Mouse (Mus musculus) CH12.LX (cell line): Measurements from ENCODE around the gene Dhx38. TPM values are rescaled to one million over a fixed set of nuclear protein-coding genes. Genes with fewer than 3 reads are reported as not detected.

Experiments
- DNase-seq: peaks from one replicate; pipeline ENCODE4 v3.0.0-alpha.2; 2013; ENCODE audit errors: extremely low read depth
- H3K27ac ChIP-seq: 2 replicates; pipeline ENCODE4 v1.5.1; 2012; ENCODE audit warnings: low read depth, mild to moderate bottlenecking, control low read depth, moderate library complexity; ENCODE audit not compliant: insufficient read depth
- H3K27me3 ChIP-seq: replicated peaks from 2 replicates; pipeline ENCODE3; 2012; ENCODE audit warnings: inconsistent platforms
- H3K36me3 ChIP-seq, 2 experiments: replicated peaks in 1 of 2; 2 replicates each; pipeline versions ENCODE3 to v1.6.1; 2012; ENCODE audit warnings: inconsistent platforms in 1 of 2, low read length in 1 of 2, mild to moderate bottlenecking in 1 of 2, mixed read lengths in 1 of 2, moderate library complexity in 1 of 2; ENCODE audit not compliant: control insufficient read depth in 1 of 2, insufficient read depth in 1 of 2
- H3K4me1 ChIP-seq, 2 experiments: 2 replicates each; pipeline ENCODE4 v1.6.1; 2012; ENCODE audit warnings: inconsistent platforms in 1 of 2, moderate library complexity in 1 of 2; ENCODE audit not compliant: insufficient read depth in 2 of 2, control insufficient read depth in 1 of 2
- H3K4me2 ChIP-seq: 2 replicates; pipeline ENCODE4 v1.6.1; 2012; ENCODE audit warnings: low read depth, mild to moderate bottlenecking, control low read depth; ENCODE audit not compliant: poor library complexity, insufficient read depth, severe bottlenecking
- H3K4me3 ChIP-seq, 3 experiments: fragments of 150-350 bp in 1 of 3; sonication (generic) in 1 of 3; replicated peaks in 1 of 3; 2 replicates each; pipeline versions ENCODE3 to v1.5.1; 2011 to 2012; ENCODE audit warnings: low read depth in 2 of 3, low read length in 2 of 3, mild to moderate bottlenecking in 2 of 3, moderate library complexity in 2 of 3, control low read depth in 1 of 3, improper control_type of control experiment in 1 of 3, inconsistent platforms in 1 of 3, mixed read lengths in 1 of 3; ENCODE audit not compliant: poor library complexity in 1 of 3
- H3K79me2 ChIP-seq: replicated peaks from 2 replicates; pipeline ENCODE4 v1.6.1; 2012; ENCODE audit warnings: mild to moderate bottlenecking, moderate library complexity; ENCODE audit not compliant: control insufficient read depth, poor library complexity, insufficient read depth, severe bottlenecking; ENCODE audit errors: extremely low read depth
- H3K9ac ChIP-seq: 2 replicates; pipeline ENCODE4 v1.6.1; 2012; ENCODE audit warnings: low read depth, mild to moderate bottlenecking, control low read depth, moderate library complexity; ENCODE audit not compliant: insufficient read depth
- H3K9me3 ChIP-seq: replicated peaks from 2 replicates; pipeline ENCODE3; 2012; ENCODE audit warnings: low read length, inconsistent platforms, mixed read lengths
- BHLHE40 ChIP-seq: IDR thresholded peaks from 2 replicates; pipeline ENCODE4 v1.6.1; 2011; ENCODE audit warnings: mild to moderate bottlenecking, low read depth, low read length, improper control_type of control experiment
- CHD2 ChIP-seq: IDR thresholded peaks from 2 replicates; pipeline ENCODE4 v1.6.1; 2011; ENCODE audit warnings: low read length, improper control_type of control experiment
- CTCF ChIP-seq, 2 experiments: IDR thresholded peaks in 1 of 2; conservative IDR thresholded peaks in 1 of 2; 2 replicates each; pipeline ENCODE4 v1.5.1; 2011 to 2012; ENCODE audit warnings: low read depth in 2 of 2, low read length in 2 of 2, improper control_type of control experiment in 1 of 2, inconsistent platforms in 1 of 2, mild to moderate bottlenecking in 1 of 2, moderate library complexity in 1 of 2
- E2F4 ChIP-seq: IDR thresholded peaks from 2 replicates; pipeline ENCODE4 v1.6.1; 2011; ENCODE audit warnings: low read depth, low read length, improper control_type of control experiment; ENCODE audit not compliant: insufficient replicate concordance
- ELF1 ChIP-seq: IDR thresholded peaks from 2 replicates; pipeline ENCODE4 v1.6.1; 2014; ENCODE audit warnings: low read depth, mild to moderate bottlenecking, inconsistent platforms, low read length, improper control_type of control experiment
- ETS1 ChIP-seq: conservative IDR thresholded peaks from 2 replicates; pipeline ENCODE4 v1.6.1; 2012; ENCODE audit warnings: low read depth, mild to moderate bottlenecking, inconsistent platforms, low read length, improper control_type of control experiment, moderate library complexity
- HCFC1 ChIP-seq: IDR thresholded peaks from 2 replicates; pipeline ENCODE4 v1.6.1; 2012; ENCODE audit warnings: low read depth, mild to moderate bottlenecking, inconsistent platforms, low read length, improper control_type of control experiment
- IRF4 ChIP-seq: IDR thresholded peaks from 2 replicates; pipeline ENCODE4 v1.6.1; 2014; ENCODE audit warnings: low read depth, mild to moderate bottlenecking, inconsistent platforms, low read length, improper control_type of control experiment
- JUND ChIP-seq: conservative IDR thresholded peaks from 2 replicates; pipeline ENCODE4 v1.6.1; 2011; ENCODE audit warnings: low read depth, low read length, improper control_type of control experiment
- KAT2A ChIP-seq: IDR thresholded peaks from 2 replicates; pipeline ENCODE4 v1.6.1; 2012; ENCODE audit warnings: low read length, improper control_type of control experiment, inconsistent platforms; ENCODE audit not compliant: insufficient replicate concordance
- MAFK ChIP-seq: IDR thresholded peaks from 2 replicates; pipeline ENCODE4 v1.6.1; 2011; ENCODE audit warnings: low read length, improper control_type of control experiment; ENCODE audit not compliant: insufficient replicate concordance
- MAX ChIP-seq: IDR thresholded peaks from 2 replicates; pipeline ENCODE4 v1.6.1; 2011; ENCODE audit warnings: low read length, improper control_type of control experiment
- MEF2A ChIP-seq: IDR thresholded peaks from 2 replicates; pipeline ENCODE4 v1.6.1; 2014; ENCODE audit warnings: low read depth, mild to moderate bottlenecking, inconsistent platforms, low read length, improper control_type of control experiment, borderline replicate concordance
- MXI1 ChIP-seq: IDR thresholded peaks from 2 replicates; pipeline ENCODE4 v1.6.1; 2011; ENCODE audit warnings: mild to moderate bottlenecking, low read depth, low read length, improper control_type of control experiment
- MYC ChIP-seq: IDR thresholded peaks from 2 replicates; pipeline ENCODE4 v1.6.1; 2011; ENCODE audit warnings: low read depth, mild to moderate bottlenecking, improper control_type of control experiment, low read length
- NRF1 ChIP-seq: IDR thresholded peaks from 2 replicates; pipeline ENCODE4 v1.6.1; 2014; ENCODE audit warnings: low read depth, mild to moderate bottlenecking, inconsistent platforms, low read length, improper control_type of control experiment, moderate library complexity
- PAX5 ChIP-seq: IDR thresholded peaks from 2 replicates; pipeline ENCODE4 v1.6.1; 2012; ENCODE audit warnings: low read length, inconsistent platforms, mixed read lengths
- POLR2A ChIP-seq: IDR thresholded peaks from 2 replicates; pipeline ENCODE4 v1.6.1; 2011; ENCODE audit warnings: low read depth, mild to moderate bottlenecking, improper control_type of control experiment, low read length
- POLR2AphosphoS2 ChIP-seq: IDR thresholded peaks from 2 replicates; pipeline ENCODE4 v1.6.1; 2011; ENCODE audit warnings: low read depth, low read length, improper control_type of control experiment
- RAD21 ChIP-seq: IDR thresholded peaks from 2 replicates; pipeline ENCODE4 v1.6.1; 2011; ENCODE audit warnings: low read depth, mild to moderate bottlenecking, low read length, improper control_type of control experiment, moderate library complexity
- RCOR1 ChIP-seq: conservative IDR thresholded peaks from 2 replicates; pipeline ENCODE4 v1.6.1; 2012; ENCODE audit warnings: low read depth, mild to moderate bottlenecking, inconsistent platforms, low read length, improper control_type of control experiment
- SIN3A ChIP-seq: IDR thresholded peaks from 2 replicates; pipeline ENCODE4 v1.6.1; 2012; ENCODE audit warnings: low read length, improper control_type of control experiment, inconsistent platforms
- TBP ChIP-seq: conservative IDR thresholded peaks from 2 replicates; pipeline ENCODE4 v1.6.1; 2011; ENCODE audit warnings: low read depth, low read length, improper control_type of control experiment
- TCF12 ChIP-seq: IDR thresholded peaks from 2 replicates; pipeline ENCODE4 v1.6.1; 2014; ENCODE audit warnings: low read depth, mild to moderate bottlenecking, inconsistent platforms, low read length, improper control_type of control experiment
- UBTF ChIP-seq: IDR thresholded peaks from 2 replicates; pipeline ENCODE4 v1.6.1; 2012; ENCODE audit warnings: low read depth, mild to moderate bottlenecking, inconsistent platforms, low read length, improper control_type of control experiment, moderate library complexity
- USF2 ChIP-seq: conservative IDR thresholded peaks from 2 replicates; pipeline ENCODE4 v1.6.1; 2011; ENCODE audit warnings: low read depth, low read length, improper control_type of control experiment
- ZC3H11A ChIP-seq: IDR thresholded peaks from 2 replicates; pipeline ENCODE4 v1.6.1; 2012; ENCODE audit warnings: low read depth, mild to moderate bottlenecking, inconsistent platforms, low read length, improper control_type of control experiment
- ZKSCAN1 ChIP-seq: IDR thresholded peaks from 2 replicates; pipeline ENCODE4 v1.6.1; 2012; ENCODE audit warnings: low read depth, inconsistent platforms, low read length, improper control_type of control experiment, borderline replicate concordance
- ZMIZ1 ChIP-seq: IDR thresholded peaks from 2 replicates; pipeline ENCODE4 v1.6.1; 2012; ENCODE audit warnings: low read depth, mild to moderate bottlenecking, inconsistent platforms, low read length, improper control_type of control experiment
- ZNF384 ChIP-seq: IDR thresholded peaks from 2 replicates; pipeline ENCODE4 v1.6.1; 2012; ENCODE audit warnings: low read depth, low read length, improper control_type of control experiment, inconsistent platforms
- dilution Hi-C: fragments of 300-500 bp; cut with MboI; formaldehyde crosslinking; loops from 2 replicates; pipeline ENCODE4 v1.14.3; 2020; ENCODE audit warnings: low sequenced_read_pairs; ENCODE audit not compliant: extremely low pct_unique_long_range_greater_than_20kb, extremely low pct_ligation_motif_present
- in situ Hi-C: fragments of 300-500 bp; cut with MboI; formaldehyde crosslinking; loops from 3 replicates; pipeline ENCODE4 v1.14.3; 2019; ENCODE audit warnings: low sequenced_read_pairs, low pct_ligation_motif_present, low pct_unique_long_range_greater_than_20kb, mixed read lengths
- polyA plus RNA-seq: library from polyadenylated mRNA; unstranded; fragments of >175 nt; gene quantifications from 2 replicates; pipeline ENCODE4 v1.2.1, GENCODE M21; 2012; ENCODE audit warnings: low read depth; ENCODE audit not compliant: insufficient read length
- total RNA-seq, 2 experiments: library from RNA; depleted of rRNA; stranded (reverse); fragments of 300-350 nt in 1 of 2; fragments of >200 nt in 1 of 2; gene quantifications; 2 replicates each; pipeline ENCODE4 v1.2.3; 2012 to 2014

Gene Dhx38
- total and polyA plus RNA-seq, 3 experiments = 19.7 to 51.0 (median 41.7) TPM

GRCm38 (mm10) chr8:109565498-109566333 is at the start of gene Dhx38, which contains the start of gene Txnl4b (continued):
- TF ChIP-seq MXI1 = peak; percentile 94

- Histone ChIP-seq H3K4me3 (peak within 1 kb of the TSS; percentile 65 to 72 (median 69)), H3K4me2 (peak within 1 kb of the TSS; percentile 39)
- TF ChIP-seq IRF4 (no peak), MXI1 (peak; percentile 98), POLR2A (peak; percentile 71), TBP (0 out of 2 replicates have a peak, but pooled peaks have one; percentile 26), HCFC1 (no peak), ETS1 (peak; percentile 41; the same call in 1 of the 2 replicates), POLR2AphosphoS2 (no peak), ELF1 (peak; percentile 78), TCF12 (no peak; the same call in 1 of the 2 replicates), RCOR1 (0 out of 2 replicates have a peak, but pooled peaks have one; percentile 26), ZC3H11A (no peak), USF2 (no peak), ZMIZ1 (no peak), SIN3A (peak; percentile 96), RAD21 (peak; percentile 13), UBTF (no peak), PAX5 (no peak), CHD2 (no peak), MAX (peak; percentile 94), KAT2A (no peak), JUND (no peak), CTCF (conservative IDR thresholded peaks at IDR 0.05 in 1 of 2, IDR thresholded peaks at IDR 0.05 in 1 of 2; ENCODE audit: low read depth in 2 of 2, low read length in 2 of 2) (peak; percentile 15 to 45; a peak in 2 of 4 replicates), BHLHE40 (no peak), E2F4 (no peak), NRF1 (no peak), MYC (peak; percentile 94), ZNF384 (peak; percentile 62; the same call in 1 of the 2 replicates), MAFK (no peak), ZKSCAN1 (no peak), MEF2A (no peak)
- TF ChIP-seq, all 38 proteins: peak for 12
- in situ Hi-C loops (loop anchor here (10.0 kb wide), 1 partner anchor 70 kb away; no protein-coding TSS in a partner anchor), dilution Hi-C loops (no loop called here)
- H3K36me3 ChIP-seq = peaks cover 13 to 37% of the 10 kb centered on the region in 2 experiments
- H3K9ac ChIP-seq = peak within 1 kb of the TSS; percentile 83
- peaks cover 11% of the 10 kb centered on the region for H3K9me3 ChIP-seq
- no peaks in the 10 kb centered on the region for H3K27me3 ChIP-seq
- DNase-seq = peak; percentile 58
- H3K79me2 ChIP-seq = no peaks in the 10 kb centered on the region
- H3K27ac ChIP-seq = no peak within 1 kb of the TSS
- H3K4me1 ChIP-seq = peaks cover 2 to 23% of the 10 kb centered on the region in 2 experiments; a peak in 2 of 4 replicates
Measured at GRCm38 (mm10) chr8:109614243-109615210, 48.9 kb upstream of the Dhx38 start, which contains the start of gene Pkd1l3. Gene Pkd1l3, plus strand, starts transcription at chr8:109614517.
